Mouse (Mus musculus) heart, adult 10 weeks (tissue): Measurements from ENCODE around the gene Pigg. TPM values are rescaled to one million over a fixed set of nuclear protein-coding genes. Genes with fewer than 3 reads are reported as not detected.

ENCODE experiments used
- polyA plus RNA-seq: library from polyadenylated mRNA; stranded (reverse); fragments of 350-450 nt; fragmentation: Illumina TruSeq; extraction: RNeasy Lipid Tissue Mini Kit (QIAGEN cat#74804); gene quantifications from one replicate; pipeline ENCODE4 v1.2.3, GENCODE M21; 2014; ENCODE audit warnings: low read depth, low replicate concordance

Pigg gene
- 11.7 TPM for polyA plus RNA-seq

GRCm38 (mm10) chr5:108312224-108313064 is at the start of gene Pigg:
Gene Pigg, plus strand, starts transcription at chr5:108312609.

GRCm38 (mm10) chr5:108268127-108269062 is 44.0 kb upstream of the Pigg start, which contains the start of gene Dr1:
Gene Dr1, plus strand, starts transcription at chr5:108268897.

GRCm38 (mm10) chr5:108367871-108368332 is 55.5 kb downstream of the Pigg start, which contains the start of gene Gm42517:
Gene Gm42517, minus strand, starts transcription at chr5:108367922.

GRCm38 (mm10) chr5:108388201-108388600 is 75.8 kb downstream of the Pigg start, which contains the start of gene Pde6b:
Gene Pde6b, plus strand, starts transcription at chr5:108388391.

Other genes with a start within 250 kb of the Pigg start
- 11.0 TPM for gene Mtf2, start 246.9 kb upstream of the Pigg start, polyA plus RNA-seq
- 25.4 TPM for gene Tmed5, start 180.0 kb upstream of the Pigg start, polyA plus RNA-seq
- gene Ccdc18, start 179.7 kb upstream of the Pigg start, polyA plus RNA-seq: not detected
- 21.7 TPM for gene Dr1, start 43.7 kb upstream of the Pigg start, polyA plus RNA-seq
- 1.2 TPM for gene Gm42517, start 55.3 kb downstream of the Pigg start, polyA plus RNA-seq
- gene Pde6b, start 75.8 kb downstream of the Pigg start, polyA plus RNA-seq: not detected
- gene Atp5k, start 121.8 kb downstream of the Pigg start, polyA plus RNA-seq: 3,167 TPM
- gene Mfsd7a, start 136.3 kb downstream of the Pigg start, polyA plus RNA-seq: 2.4 TPM
- 11.9 TPM for gene Pcgf3, start 148.6 kb downstream of the Pigg start, polyA plus RNA-seq
- gene Cplx1, start 237.4 kb downstream of the Pigg start, polyA plus RNA-seq: 0.60 TPM